Mouse (Mus musculus) G1E (cell line): ENCODE measurements at regions not wholly inside any gene's neighbourhood (a gene's known extent, or its start where the extent isn't known, plus 50 kb on each side); places are given as distances from the start of the nearest gene placed in this dataset.

Experiments used
- CTCF ChIP-seq: IDR thresholded peaks from 2 replicates; pipeline ENCODE4 v1.5.1; 2012; ENCODE audit warnings: low read depth, low read length, inconsistent platforms, mixed read lengths
- GATA1 ChIP-seq: IDR thresholded peaks from 2 replicates; pipeline ENCODE4 v1.6.1; 2012; ENCODE audit warnings: borderline replicate concordance, low read length, inconsistent platforms, mixed read lengths
- GATA2 ChIP-seq: IDR thresholded peaks from 2 replicates; pipeline ENCODE4 v1.6.1; 2012; ENCODE audit warnings: low read depth, low read length, inconsistent platforms, borderline replicate concordance
- POLR2AphosphoS5 ChIP-seq: IDR thresholded peaks from 2 replicates; pipeline ENCODE4 v1.6.1; 2012; ENCODE audit warnings: low read depth, low read length, inconsistent platforms; ENCODE audit not compliant: insufficient replicate concordance
- TAL1 ChIP-seq: conservative IDR thresholded peaks from 2 replicates; pipeline ENCODE4 v1.6.1; 2012; ENCODE audit warnings: low read depth, low read length, inconsistent platforms, mixed read lengths

- no peak for TF ChIP-seq CTCF
- TF ChIP-seq GATA1: no peak
- TF ChIP-seq TAL1: no peak
- TF ChIP-seq POLR2AphosphoS5: no peak
- no peak for TF ChIP-seq GATA2
Measured at GRCm38 (mm10) chr2:173388140-173388539, 111.8 kb upstream of the Pmepa1 start.
